Comparison of ENCODE assay signal across 9 mouse cellular contexts in the genomic region with DNA sequence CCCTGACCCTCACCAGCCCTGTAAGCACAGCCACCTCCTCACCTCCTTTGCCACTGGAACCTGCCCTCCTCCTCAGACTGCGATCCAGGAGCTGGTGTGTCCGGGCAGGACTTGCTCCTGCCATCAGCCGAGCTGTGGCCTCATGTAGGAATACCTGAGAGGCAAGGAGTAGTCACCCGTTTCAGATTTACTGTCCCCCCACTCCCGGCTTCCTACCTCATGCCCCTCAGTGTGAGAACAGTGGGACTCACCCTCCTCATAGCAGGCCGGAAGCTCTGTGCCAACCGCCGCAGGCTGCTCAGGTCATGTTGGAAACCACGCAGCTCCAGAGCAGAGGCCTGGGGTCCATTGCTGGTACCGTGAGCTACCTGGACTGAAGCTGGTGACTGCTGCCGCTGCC. TPM values are rescaled to one million over a fixed set of nuclear protein-coding genes. Genes with fewer than 3 reads are reported as not detected.
DNase-seq lines count a peak whose midpoint lies in the region; ATAC-seq lines count a peak whose summit lies in the region.
"Had no signal": no experiment of that assay in that cellular context is flagged by ENCODE, and none has a peak within 500 bp of the region (broad histone marks: within the 10 kb centered on the region; RNA-seq: fewer than 3 reads in every experiment).

No protein-coding gene starts in this region.

- 0 out of 2 replicates have a peak overlapping the region, but pooled peaks have one; percentile 33 for H3K9ac ChIP-seq in kidney, embryonic 16.5 days (replicated peaks; ENCODE audit: low read length)
- 0 out of 2 replicates have a peak overlapping the region, but pooled peaks have one; percentile 36 for H3K9ac ChIP-seq in embryonic facial prominence, embryonic 13.5 days
- H3K9ac ChIP-seq in hindbrain, embryonic 14.5 days = peak overlapping the region; percentile 52; the same call in 1 of the 2 replicates
- 0 out of 2 replicates have a peak overlapping the region, but pooled peaks have one; percentile 11 for H3K9ac ChIP-seq in midbrain, embryonic 12.5 days (replicated peaks)

- H3K9me3 ChIP-seq in kidney, embryonic 16.5 days (ENCODE audit: low read length) = no peaks in the 10 kb centered on the region
- H3K9me3 ChIP-seq in embryonic facial prominence, embryonic 13.5 days = no peaks in the 10 kb centered on the region
- H3K9me3 ChIP-seq in hindbrain, embryonic 14.5 days (ENCODE audit: control insufficient read depth, low read length) = no peaks in the 10 kb centered on the region
- H3K9me3 ChIP-seq in midbrain, embryonic 12.5 days = no peaks in the 10 kb centered on the region

- peak overlapping the region; percentile 6; the same call in 1 of the 2 replicates for H3K27ac ChIP-seq in kidney, embryonic 16.5 days (ENCODE audit: low read length)
- peak overlapping the region; percentile 44 for H3K27ac ChIP-seq in embryonic facial prominence, embryonic 13.5 days
- peak overlapping the region; percentile 87 for H3K27ac ChIP-seq in hindbrain, embryonic 14.5 days
- H3K27ac ChIP-seq in midbrain, embryonic 12.5 days (replicated peaks) = peak overlapping the region; percentile 86

- H3K27me3 ChIP-seq in kidney, embryonic 16.5 days (ENCODE audit: insufficient read depth, low read length) = no peaks in the 10 kb centered on the region
- H3K27me3 ChIP-seq in embryonic facial prominence, embryonic 13.5 days = no peaks in the 10 kb centered on the region
- H3K27me3 ChIP-seq in hindbrain, embryonic 14.5 days (ENCODE audit: control insufficient read depth, insufficient read depth, low read length) = no peaks in the 10 kb centered on the region
- no peaks in the 10 kb centered on the region for H3K27me3 ChIP-seq in midbrain, embryonic 12.5 days
- H3K27me3 ChIP-seq: CH12.LX had no signal

- H3K4me1 ChIP-seq in kidney, embryonic 16.5 days (ENCODE audit: insufficient read depth, low read length) = peaks cover 6% of the 10 kb centered on the region
- peaks cover 7% of the 10 kb centered on the region; the same call in 1 of the 2 replicates for H3K4me1 ChIP-seq in embryonic facial prominence, embryonic 13.5 days
- H3K4me1 ChIP-seq in hindbrain, embryonic 14.5 days (replicated peaks; ENCODE audit: control insufficient read depth, insufficient read depth, low read length) = peaks cover 21% of the 10 kb centered on the region
- H3K4me1 ChIP-seq in midbrain, embryonic 12.5 days = peaks cover 17% of the 10 kb centered on the region

- 74% methylated on average over 11 of the region's 11 CpGs for WGBS in kidney, embryonic 16.5 days
- 84% methylated on average over 11 of the region's 11 CpGs for WGBS in embryonic facial prominence, embryonic 13.5 days
- WGBS in hindbrain, embryonic 14.5 days = 88% methylated on average over 11 of the region's 11 CpGs
- WGBS in midbrain, embryonic 12.5 days = 90% methylated on average over 11 of the region's 11 CpGs

- no peak for DNase-seq in kidney, postnatal 10 days
- DNase-seq in hindbrain, embryonic 14.5 days (ENCODE audit: low spot score) = no peak
- no peak for DNase-seq in left cerebral cortex, postnatal 10 days (ENCODE audit: extremely low spot score in 1 of 2, low spot score in 2 of 2)
- no peak for DNase-seq in frontal cortex, postnatal 36 days (ENCODE audit: low spot score in 2 of 2)
- no peak for DNase-seq in cerebellum, postnatal 25 days

- no peak overlapping the region for H3K4me3 ChIP-seq in kidney, embryonic 16.5 days (ENCODE audit: low read length)
- no peak overlapping the region for H3K4me3 ChIP-seq in embryonic facial prominence, embryonic 13.5 days
- no peak overlapping the region for H3K4me3 ChIP-seq in hindbrain, embryonic 14.5 days (replicated peaks; ENCODE audit: low read length)
- H3K4me3 ChIP-seq in midbrain, embryonic 12.5 days = no peak overlapping the region

- H3K4me2 ChIP-seq in kidney, embryonic 16.5 days (replicated peaks; ENCODE audit: low read depth, low read length) = no peak overlapping the region
- H3K4me2 ChIP-seq in embryonic facial prominence, embryonic 13.5 days = no peak overlapping the region
- no peak overlapping the region for H3K4me2 ChIP-seq in hindbrain, embryonic 14.5 days (replicated peaks)
- H3K4me2 ChIP-seq in midbrain, embryonic 12.5 days (replicated peaks) = no peak overlapping the region

- peaks cover 68% of the 10 kb centered on the region for H3K36me3 ChIP-seq in kidney, embryonic 16.5 days (ENCODE audit: insufficient read depth, low read length)
- peaks cover 91% of the 10 kb centered on the region for H3K36me3 ChIP-seq in embryonic facial prominence, embryonic 13.5 days
- H3K36me3 ChIP-seq in hindbrain, embryonic 14.5 days (replicated peaks; ENCODE audit: control insufficient read depth, insufficient read depth) = peaks cover 90% of the 10 kb centered on the region
- H3K36me3 ChIP-seq in midbrain, embryonic 12.5 days = peaks cover 79% of the 10 kb centered on the region

- intact Hi-C loops in left cerebral cortex, postnatal 10 days (cut with DNase I) = no loop called here

- ATAC-seq in kidney, embryonic 16.5 days (ENCODE audit: low FRiP score, low TSS enrichment) = no peak
- no peak for ATAC-seq in embryonic facial prominence, embryonic 13.5 days (ENCODE audit: insufficient number of reproducible peaks, insufficient read depth, low FRiP score, low TSS enrichment, low read depth)
- ATAC-seq in hindbrain, embryonic 14.5 days (ENCODE audit: low FRiP score) = no peak
- ATAC-seq in midbrain, embryonic 12.5 days (ENCODE audit: low FRiP score, low read depth) = no peak

RNA-seq across cellular contexts. Expression of gene Srebf1, which starts 22.0 kb away (rescaled TPM):
- 51.3 and 62.2 TPM in 2 replicates for polyA plus RNA-seq in kidney, embryonic 16.5 days (2015; fragmentation: Nextera tagmentation; extraction: Ambion mirVana)
- 59.1 and 61.9 TPM in 2 replicates for polyA plus RNA-seq in embryonic facial prominence, embryonic 13.5 days (2015; fragmentation: Nextera tagmentation; extraction: Ambion mirVana)
- polyA plus RNA-seq in hindbrain, embryonic 14.5 days (2014; fragmentation: Nextera tagmentation; extraction: Ambion mirVana) = 37.3 and 40.3 TPM in 2 replicates
- polyA plus RNA-seq in midbrain, embryonic 12.5 days (2016; fragmentation: Nextera tagmentation; extraction: Ambion mirVana) = 46.8 and 56.8 TPM in 2 replicates
- total RNA-seq in left cerebral cortex, postnatal 10 days (2021) = 10 to 100 TPM; 41.5 to 43.0 TPM

Comparison
In these comparisons a context has a peak if more than half of its experiments do, and no peak if none do; other contexts are left out.
1. H3K27ac ChIP-seq: peak in every context shown above with its lines; median percentile 87 in hindbrain, embryonic 14.5 days; 86 in midbrain, embryonic 12.5 days; 44 in embryonic facial prominence, embryonic 13.5 days; 6 in kidney, embryonic 16.5 days.